7 mouse cellular contexts compared by ENCODE assay signal in the genomic region with DNA sequence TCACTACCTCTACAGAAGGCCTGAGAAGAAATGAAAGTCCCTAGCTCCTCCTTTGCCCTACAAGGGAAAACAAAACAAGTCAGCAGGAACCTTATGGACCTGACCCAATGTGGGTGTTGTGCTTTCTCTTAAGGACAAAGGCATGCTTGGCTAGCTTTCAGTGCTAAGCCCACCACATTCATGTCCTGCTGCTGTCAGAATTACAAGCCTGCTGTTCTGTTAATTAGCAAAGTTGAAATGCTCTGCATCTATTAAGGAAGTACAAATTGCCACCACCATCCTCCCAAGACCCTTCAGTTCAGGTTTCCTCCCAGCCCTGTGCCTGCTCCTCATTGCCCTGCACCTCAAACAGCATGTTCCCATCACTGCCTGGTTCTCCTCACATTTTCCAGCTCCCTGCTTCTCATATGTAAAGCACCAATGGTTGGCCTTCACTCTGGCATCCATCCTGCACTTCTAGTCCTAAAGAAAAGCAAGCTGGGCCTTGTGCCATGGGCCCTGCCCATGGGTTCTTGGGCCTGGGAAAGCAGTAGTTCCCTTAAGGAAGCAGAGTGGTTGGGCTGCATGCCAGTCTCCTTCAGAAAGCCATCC.
DNase-seq lines count a peak whose midpoint lies in the region.

No protein-coding gene starts in this region.

- DNase-seq in kidney, postnatal 10 days, result peak; percentile 39
- DNase-seq in kidney, adult 18-20 months, result no peak
- DNase-seq in fibroblast of lung, adult 2 months (ENCODE audit: low read depth), result peak; percentile 72
- peak; percentile 65 for DNase-seq in layer of hippocampus, adult 9-11 months
- peak; percentile 65 for DNase-seq in right cerebral cortex, adult 18-20 months
- no peak for DNase-seq in cerebellum, adult 11-12 months
- no peak for DNase-seq in embryo, embryonic 10 days (ENCODE audit: low spot score)

Comparison
In these comparisons a context has a peak if more than half of its experiments do, and no peak if none do; other contexts are left out.
1. DNase-seq: peak in kidney, postnatal 10 days (single experiment), fibroblast of lung, adult 2 months (single experiment), layer of hippocampus, adult 9-11 months (single experiment) and right cerebral cortex, adult 18-20 months (single experiment); none in kidney, adult 18-20 months (single experiment), cerebellum, adult 11-12 months (single experiment) and embryo, embryonic 10 days (single experiment).